Mouse (Mus musculus) left cerebral cortex, adult 6 months (tissue): Measurements from ENCODE around the gene Nop53. TPM values are rescaled to one million over a fixed set of nuclear protein-coding genes. Genes with fewer than 3 reads are reported as not detected.

Experiments
- long read RNA-seq, 2 experiments: library from polyadenylated mRNA; unstranded; transcript quantifications; one replicate each; pipeline ENCODE4 v2.0.0; 2019 to 2020
- polyA plus RNA-seq: library from polyadenylated mRNA; unstranded; fragments of <200 nt; fragmentation: Nextera tagmentation; gene quantifications from 2 replicates; pipeline ENCODE4 v1.2.3, GENCODE M21; 2021

The Nop53 gene
- polyA plus RNA-seq = 131 and 208 TPM in 2 replicates
- long read RNA-seq, experiment 1, transcript Nop53-201 (13 exons, 3,176 nt) = major isoform, 572 of 634 reads
- long read RNA-seq, experiment 1, partial matches to known transcripts = 40 of 634 reads
- long read RNA-seq, experiment 1, other reads (novel, unspliced or antisense) = 20 of 634 reads
- long read RNA-seq, experiment 2, transcript Nop53-201 (13 exons, 3,176 nt) = major isoform, 176 of 250 reads
- long read RNA-seq, experiment 2, partial matches to known transcripts = 61 of 250 reads
- long read RNA-seq, experiment 2, other reads (novel, unspliced or antisense) = 13 of 250 reads

GRCm38 (mm10) chr7:15945721-15946536, at the start of gene Nop53:
Nop53 (minus strand) TSS chr7:15946074.

DNA sequence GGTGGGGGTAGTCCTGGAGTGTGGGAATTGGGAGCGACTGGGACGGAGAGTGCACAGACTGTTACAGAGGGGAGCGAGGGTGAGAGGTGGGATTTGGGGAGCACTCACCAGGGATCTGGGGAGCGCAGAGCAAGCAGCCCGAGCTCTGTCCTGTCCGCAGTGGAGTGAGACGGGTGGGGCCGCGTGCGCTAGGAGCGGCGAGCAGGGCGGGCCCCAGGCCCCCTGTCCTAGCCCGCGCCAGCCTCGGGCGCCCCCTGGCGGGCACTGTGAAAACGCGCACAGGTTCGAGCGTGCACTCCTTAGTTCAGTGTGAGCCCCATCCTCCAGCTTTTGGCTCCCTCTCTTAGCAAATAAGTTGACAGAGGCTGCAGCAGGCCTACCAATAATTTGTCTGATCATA, 21.4 kb upstream of the Nop53 start, which contains the start of gene Ehd2:
Gene Ehd2, minus strand, starts transcription at position 256 of the 400 bp plus-strand sequence.

DNA sequence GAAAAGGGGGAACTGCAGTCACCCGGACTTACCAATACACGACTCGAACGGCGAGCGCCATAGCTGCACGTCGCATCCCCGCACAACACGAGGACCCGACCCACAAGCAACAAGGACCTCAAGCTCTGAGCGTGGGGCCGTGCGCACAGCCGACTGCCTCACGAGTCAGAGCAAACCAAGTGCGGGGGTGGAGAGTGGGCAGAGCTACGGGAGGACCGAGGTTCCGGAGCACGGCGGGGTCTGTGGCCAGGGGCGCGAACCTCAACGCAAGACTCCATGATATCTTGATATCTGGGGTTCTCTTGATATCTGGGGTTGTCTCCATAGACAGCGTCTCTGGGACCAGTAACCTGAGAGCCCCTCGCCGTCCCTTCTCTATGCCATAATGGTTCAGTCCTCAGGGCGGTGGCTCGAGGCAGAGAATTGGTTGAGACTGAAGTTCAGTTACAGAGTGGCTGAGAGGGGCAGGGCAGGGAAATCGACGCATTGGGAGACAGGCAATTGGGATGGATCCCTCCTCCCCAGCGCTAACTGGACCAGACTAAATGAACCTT, 23.6 kb downstream of the Nop53 start, which contains the start of gene Selenow:
Gene Selenow, minus strand, starts transcription at position 183 of the 554 bp plus-strand sequence.

Other genes with a start within 250 kb of the Nop53 start
- gene Obox5, start 195.9 kb downstream of the Nop53 start, polyA plus RNA-seq = not detected in 2 replicates
- not detected in 2 replicates for gene Obox6, start 106.4 kb downstream of the Nop53 start, polyA plus RNA-seq
- gene Crx, start 66.1 kb downstream of the Nop53 start, polyA plus RNA-seq = not detected in 2 replicates
- not detected in 2 replicates for gene Crxos, start 63.5 kb downstream of the Nop53 start, polyA plus RNA-seq
- 2,345 and 3,530 TPM in 2 replicates for gene Selenow, start 23.7 kb downstream of the Nop53 start, polyA plus RNA-seq
- gene Ehd2, start 21.5 kb upstream of the Nop53 start, polyA plus RNA-seq = 1.3 and 3.1 TPM in 2 replicates
- gene Bicra, start 101.8 kb upstream of the Nop53 start, polyA plus RNA-seq = 2.7 and 6.4 TPM in 2 replicates
- 0.05 and 0.06 TPM in 2 replicates for gene Zfp541, start 115.7 kb upstream of the Nop53 start, polyA plus RNA-seq
- 309 and 471 TPM in 2 replicates for gene Napa, start 152.4 kb upstream of the Nop53 start, polyA plus RNA-seq
- 20.3 and 28.5 TPM in 2 replicates for gene Kptn, start 173.8 kb upstream of the Nop53 start, polyA plus RNA-seq
- gene Slc8a2, start 183.8 kb upstream of the Nop53 start, polyA plus RNA-seq = 21.2 and 22.4 TPM in 2 replicates
- gene Meis3, start 229.0 kb upstream of the Nop53 start, polyA plus RNA-seq = 31.0 and 31.8 TPM in 2 replicates